Mouse (Mus musculus) splenic B cell, adult 2 months (primary cell): ENCODE data around the gene Tmem52b.

ENCODE experiments used
- DNase-seq: peaks from one replicate; pipeline ENCODE4 v3.0.0-alpha.2; 2011; ENCODE audit warnings: low read depth, low spot score
- H3K27me3 ChIP-seq: 2 replicates; pipeline ENCODE4 v1.6.1; 2012; ENCODE audit warnings: mild to moderate bottlenecking, low read length, moderate library complexity, mixed read lengths; ENCODE audit not compliant: control insufficient read depth, poor library complexity, insufficient read depth, severe bottlenecking
- H3K36me3 ChIP-seq: 2 replicates; pipeline ENCODE4 v1.6.1; 2012; ENCODE audit warnings: mild to moderate bottlenecking, low read length, moderate library complexity, mixed read lengths; ENCODE audit not compliant: control insufficient read depth, poor library complexity, insufficient read depth, severe bottlenecking

The Tmem52b gene

GRCm38 (mm10) chr6:129543709-129544606 is 31.6 kb downstream of the Tmem52b start:
- Histone ChIP-seq H3K27me3 (no peaks in the 10 kb centered on the region), H3K36me3 (no peaks in the 10 kb centered on the region)
- peak; percentile 68 for DNase-seq

- DNase-seq = peak; percentile 39
- H3K36me3 ChIP-seq = no peaks in the 10 kb centered on the region
- H3K27me3 ChIP-seq = no peaks in the 10 kb centered on the region
Measured at GRCm38 (mm10) chr6:129547277-129547676, 34.9 kb downstream of the Tmem52b start.

GRCm38 (mm10) chr6:129548009-129548408 is 35.7 kb downstream of the Tmem52b start:
- Histone ChIP-seq H3K36me3 (no peaks in the 10 kb centered on the region), H3K27me3 (no peaks in the 10 kb centered on the region)
- DNase-seq = peak; percentile 24

- Histone ChIP-seq H3K27me3 (no peaks in the 10 kb centered on the region), H3K36me3 (no peaks in the 10 kb centered on the region)
- no peak for DNase-seq
Measured at GRCm38 (mm10) chr6:129557298-129558023, 45.1 kb downstream of the Tmem52b start.

GRCm38 (mm10) chr6:129558946-129559640 is 46.7 kb downstream of the Tmem52b start:
- Histone ChIP-seq H3K36me3 (no peaks in the 10 kb centered on the region), H3K27me3 (no peaks in the 10 kb centered on the region)
- DNase-seq = peak; percentile 77

GRCm38 (mm10) chr6:129559641-129560027 is 47.3 kb downstream of the Tmem52b start:
- DNase-seq = no peak
- H3K27me3 ChIP-seq = no peaks in the 10 kb centered on the region
- H3K36me3 ChIP-seq = no peaks in the 10 kb centered on the region

- H3K27me3 ChIP-seq = no peaks in the 10 kb centered on the region
- no peaks in the 10 kb centered on the region for H3K36me3 ChIP-seq
- no peak for DNase-seq
Measured at GRCm38 (mm10) chr6:129565257-129565656, 52.9 kb downstream of the Tmem52b start.
